Mouse (Mus musculus) monocyte, adult 5-6 weeks (primary cell): ENCODE measurements around the gene Tfdp2. TPM values are rescaled to one million over a fixed set of nuclear protein-coding genes. Genes with fewer than 3 reads are reported as not detected.
A peak's percentile ranks its signal among the peaks of the same experiment; 100 is the strongest.

ENCODE experiments used
- ATAC-seq: fragments of 153-309, 156-312 bp; replicated peaks from 2 replicates; pipeline ENCODE4 v1.8.0; 2017; ENCODE audit warnings: mild to moderate bottlenecking; ENCODE audit not compliant: low TSS enrichment, insufficient number of reproducible peaks, severe bottlenecking, poor library complexity, low FRiP score
- total RNA-seq: library from RNA; stranded (forward); fragments of 200-1000, 200-491, 200-594 nt; gene quantifications from 3 replicates; pipeline ENCODE4 v1.2.3, GENCODE M21; 2017

The Tfdp2 gene
- total RNA-seq, 1 experiment from 2014 or later: 44.9 TPM

- no peak for ATAC-seq
Measured at GRCm38 (mm10) chr9:96353121-96353769, 157.2 kb downstream of the Tfdp2 start.

- ATAC-seq: no peak
Measured at GRCm38 (mm10) chr9:96353799-96354198, 157.7 kb downstream of the Tfdp2 start.

- ATAC-seq: no peak
Measured at GRCm38 (mm10) chr9:96360056-96360455, 164.0 kb downstream of the Tfdp2 start.

GRCm38 (mm10) chr9:96363581-96364140 is 167.6 kb downstream of the Tfdp2 start:
- ATAC-seq: peak; percentile 54

- peak; percentile 88 for ATAC-seq
Measured at GRCm38 (mm10) chr9:96364141-96364838, 168.2 kb downstream of the Tfdp2 start, which contains the start of gene Atp1b3. Atp1b3 (minus strand) TSS chr9:96364442.

GRCm38 (mm10) chr9:96365271-96365872 is 169.3 kb downstream of the Tfdp2 start:
- ATAC-seq: no peak

GRCm38 (mm10) chr9:96369654-96370384 is 173.7 kb downstream of the Tfdp2 start:
- 0 out of 2 replicates have a peak, but pooled peaks have one; percentile 48 for ATAC-seq

GRCm38 (mm10) chr9:96371075-96371474 is 175.0 kb downstream of the Tfdp2 start:
- ATAC-seq: no peak

Other genes with a start within 250 kb of the Tfdp2 start
- 45.0 to 72.6 TPM (median 60.1 TPM) in 3 replicates for gene Xrn1, start 241.5 kb upstream of the Tfdp2 start, total RNA-seq
- gene Gk5, start 76.9 kb upstream of the Tfdp2 start, total RNA-seq: 0.97 to 3.3 TPM (median 2.1 TPM) in 3 replicates
- 298 to 398 TPM (median 324 TPM) in 3 replicates for gene Atp1b3, start 168.2 kb downstream of the Tfdp2 start, total RNA-seq